Mouse (Mus musculus): ENCODE measurements around the gene Kmt5c.

DNA sequence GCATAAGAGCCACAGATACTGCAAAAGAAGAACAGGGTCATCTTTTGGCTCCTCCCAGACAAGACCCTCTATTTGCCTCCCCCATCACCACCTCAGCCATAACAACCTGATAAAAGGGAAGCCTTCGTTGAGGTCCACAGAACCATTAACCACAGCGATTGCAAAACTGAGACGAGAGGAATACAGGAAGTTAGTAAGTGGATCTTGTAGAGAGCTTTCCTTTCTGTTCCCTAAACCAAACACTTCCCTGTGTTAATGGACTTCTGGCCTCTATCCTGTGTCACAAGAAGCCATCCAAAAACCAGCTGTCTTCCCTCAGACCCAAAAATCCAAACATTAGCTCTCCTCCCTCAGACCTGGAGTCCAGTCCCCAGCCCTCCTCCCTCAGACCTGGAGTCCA is 15.6 kb upstream of the Kmt5c start:
- TF ChIP-seq EP300 (IDR thresholded peaks at IDR 0.05; ENCODE audit: low read depth) (no peak), CTCF (IDR thresholded peaks at IDR 0.05; ENCODE audit: low read depth) (no peak)

All from liver, embryonic 14.5 days (tissue).